Mouse (Mus musculus) cortical plate, adult 2 months (tissue): ENCODE measurements around the gene Dgkh.

Source experiments
- CTCF ChIP-seq: fragments of 200-500 bp; IDR thresholded peaks from 2 replicates; pipeline ENCODE4 v1.5.1; 2011; ENCODE audit warnings: mild to moderate bottlenecking, control low read depth, low read length; ENCODE audit not compliant: insufficient read depth; ENCODE audit errors: extremely low read depth
- POLR2A ChIP-seq: fragments of 200-500 bp; IDR thresholded peaks from 2 replicates; pipeline ENCODE4 v1.6.1; 2011; ENCODE audit warnings: mild to moderate bottlenecking, low read length, control low read depth; ENCODE audit not compliant: insufficient read depth; ENCODE audit errors: extremely low read depth

DNA sequence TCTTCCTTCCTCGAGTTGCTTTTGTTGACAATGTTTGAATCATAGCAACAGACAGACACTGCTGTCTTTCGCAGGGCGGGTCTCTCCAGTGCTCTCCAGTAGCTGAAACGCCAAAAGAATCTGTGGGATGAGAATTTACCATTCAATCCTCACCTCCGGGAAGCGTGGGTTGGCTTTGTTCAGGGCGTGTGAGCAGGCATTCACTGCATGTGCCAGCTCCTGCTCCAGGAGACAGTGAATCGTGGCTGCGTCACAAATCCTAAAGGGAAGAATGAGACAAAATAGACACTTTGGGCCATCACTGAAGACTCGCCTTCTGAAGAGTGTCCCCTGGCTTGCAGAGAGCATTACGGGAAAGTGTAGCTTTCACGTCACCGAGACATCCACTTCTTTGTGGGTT lies 148.4 kb downstream of the Dgkh start:
- no peak for TF ChIP-seq CTCF
- TF ChIP-seq POLR2A: no peak
